Mouse (Mus musculus): ENCODE results near the gene Nsg1.
A peak's percentile ranks its signal among the peaks of the same experiment; 100 is the strongest.

The Nsg1 gene

GRCm38 (mm10) chr5:38140893-38141292 is 18.8 kb downstream of the Nsg1 start:
- no peak for DNase-seq (ENCODE audit: low spot score)

- DNase-seq (ENCODE audit: low spot score), result no peak
Observed at GRCm38 (mm10) chr5:38137163-38137562, 22.5 kb downstream of the Nsg1 start.

DNA sequence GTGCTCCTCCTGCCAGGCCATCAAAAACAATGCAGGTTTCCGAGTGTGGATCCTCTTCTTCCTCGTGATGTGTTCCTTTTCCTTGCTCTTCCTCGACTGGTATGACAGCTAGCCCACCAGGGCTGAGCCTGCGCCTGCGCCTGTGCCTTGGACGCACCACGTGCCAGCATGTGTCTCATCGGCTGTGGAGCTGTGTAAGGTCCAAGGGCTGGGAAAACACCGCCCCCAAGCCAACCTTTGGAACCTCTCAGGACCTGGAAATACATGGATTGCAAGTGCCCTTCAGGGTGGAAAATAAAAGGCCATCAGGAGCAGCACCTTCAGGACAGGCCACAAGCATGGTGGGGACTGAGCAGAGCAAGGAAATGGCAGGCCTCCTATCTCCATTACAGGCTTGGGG is 23.5 kb downstream of the Nsg1 start:
- DNase-seq (ENCODE audit: low spot score), result no peak

- no peak for DNase-seq (ENCODE audit: low spot score)
Observed at GRCm38 (mm10) chr5:38129339-38129738, 30.4 kb downstream of the Nsg1 start.

GRCm38 (mm10) chr5:38126519-38127306 is 33.0 kb downstream of the Nsg1 start:
- no peak for DNase-seq (ENCODE audit: low spot score)

- DNase-seq (ENCODE audit: low spot score), result no peak
Observed at GRCm38 (mm10) chr5:38121699-38122098, 38.0 kb downstream of the Nsg1 start.

DNA sequence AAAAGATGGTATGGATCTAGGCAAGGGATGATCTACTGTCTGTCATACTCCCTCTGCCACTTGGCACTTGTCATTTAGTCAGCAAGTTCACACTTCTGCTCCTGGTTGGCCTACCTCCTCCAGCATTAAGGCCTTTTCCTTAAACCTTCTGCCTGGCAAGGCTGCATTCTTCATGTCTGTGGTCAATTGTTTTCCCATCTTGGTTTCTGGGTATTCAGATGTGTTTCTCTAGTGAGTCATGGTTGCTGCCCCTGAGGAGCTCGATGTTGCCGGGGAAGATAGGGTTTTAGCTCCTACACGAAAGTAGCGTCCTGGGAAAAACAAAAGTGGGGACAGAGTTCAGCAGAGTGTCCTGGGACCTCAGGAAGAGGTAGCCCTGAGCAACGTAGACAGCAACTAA is 40.4 kb downstream of the Nsg1 start:
- no peak for DNase-seq (ENCODE audit: low spot score)

DNA sequence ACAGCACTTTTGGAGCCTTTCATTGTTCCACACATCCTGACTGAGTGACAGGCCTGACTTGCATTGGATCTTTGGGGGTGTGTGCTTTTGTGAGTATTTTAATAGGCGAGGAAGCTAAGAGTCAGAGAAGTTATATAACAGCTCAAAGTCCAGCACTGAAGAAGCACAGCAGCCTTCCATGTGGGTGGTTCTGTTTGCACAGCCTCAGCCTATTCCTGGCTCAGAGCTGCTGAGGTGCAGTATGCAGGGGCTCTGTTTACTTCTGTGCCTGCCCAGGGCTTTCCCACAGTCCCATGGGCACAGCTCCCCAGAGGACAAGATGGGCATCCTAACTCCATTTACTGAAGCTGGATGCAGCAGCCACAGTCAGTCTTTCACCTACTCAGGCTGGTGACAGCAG is 42.7 kb downstream of the Nsg1 start:
- no peak for DNase-seq (ENCODE audit: low spot score)

- DNase-seq (ENCODE audit: low spot score), result no peak
Observed at GRCm38 (mm10) chr5:38114526-38114925, 45.2 kb downstream of the Nsg1 start.

DNA sequence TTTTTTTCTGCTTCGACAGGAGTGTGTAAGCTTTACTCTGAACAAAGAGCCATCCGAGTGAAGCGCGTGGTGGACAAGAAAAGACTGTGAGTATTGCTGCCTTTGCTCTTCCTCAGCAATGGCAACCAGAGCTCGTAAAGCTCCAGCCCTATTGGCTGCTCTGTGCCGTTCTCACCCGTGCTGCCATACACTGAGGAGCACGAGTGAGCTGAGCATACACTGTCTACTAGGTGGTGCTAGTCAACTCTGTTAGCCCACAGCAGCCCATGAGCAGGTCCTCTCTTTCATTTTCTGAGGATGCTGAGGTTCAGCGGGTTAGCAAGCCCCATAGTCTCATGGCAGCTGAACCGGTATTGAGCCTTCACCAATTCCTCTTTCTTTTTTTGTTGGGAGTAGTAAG is 52.9 kb downstream of the Nsg1 start:
- DNase-seq (ENCODE audit: low spot score), result no peak

DNA sequence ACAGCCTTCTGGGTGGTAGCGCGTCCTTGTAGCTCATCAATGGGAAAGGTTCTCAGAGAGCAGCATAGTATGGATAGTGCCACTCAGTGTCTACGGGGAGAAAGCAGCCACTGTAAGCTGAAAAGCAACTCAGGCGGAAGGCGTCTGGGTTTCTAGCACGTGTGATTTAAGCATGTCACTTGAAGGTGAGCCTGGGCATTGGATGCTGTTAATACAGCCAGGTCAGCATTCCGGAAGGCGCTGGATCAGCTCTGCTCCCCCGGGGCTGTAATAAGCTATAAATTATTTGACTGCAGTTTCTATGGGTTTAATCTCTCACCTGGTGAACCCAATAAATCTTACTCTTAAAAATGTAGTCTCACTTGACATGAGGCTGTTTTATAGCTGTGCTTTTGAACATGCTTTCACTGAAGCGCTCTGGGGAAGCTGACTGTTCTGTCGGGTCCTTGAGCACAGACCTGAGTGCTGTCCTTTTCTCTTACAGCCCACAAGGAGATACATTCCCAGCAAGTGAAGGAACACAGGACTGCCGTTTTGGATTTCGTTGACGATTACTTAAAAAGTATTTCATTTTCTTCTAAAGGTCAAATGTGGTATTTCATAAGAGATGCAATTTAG is 53.5 kb downstream of the Nsg1 start:
- no peak for DNase-seq (ENCODE audit: low spot score)

GRCm38 (mm10) chr5:38102945-38103344 is 56.8 kb downstream of the Nsg1 start:
- DNase-seq (ENCODE audit: low spot score), result no peak

- no peak for DNase-seq (ENCODE audit: low spot score)
Observed at GRCm38 (mm10) chr5:38099139-38099676, 60.5 kb downstream of the Nsg1 start.

- peak; percentile 10 for DNase-seq (ENCODE audit: low spot score)
Observed at GRCm38 (mm10) chr5:38097501-38098093, 62.1 kb downstream of the Nsg1 start.

DNA sequence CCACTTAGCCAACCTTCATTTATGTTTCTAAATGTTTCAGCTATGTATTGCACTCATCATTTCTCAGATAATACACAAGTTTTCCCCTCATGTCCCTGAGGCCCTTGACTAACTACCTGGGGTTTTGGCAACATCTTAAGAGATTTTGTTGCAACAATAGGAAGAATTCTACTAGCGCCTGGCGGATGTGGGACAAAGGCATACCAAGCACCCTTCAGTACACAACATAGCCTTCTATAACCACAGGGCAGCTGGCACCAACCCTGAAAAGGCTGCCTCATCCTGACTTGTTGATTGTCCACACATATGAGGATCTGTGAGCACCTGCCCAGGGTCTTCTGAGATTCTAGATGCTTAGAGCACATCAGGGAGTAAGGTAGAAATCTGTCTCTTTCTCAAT is 65.4 kb downstream of the Nsg1 start:
- no peak for DNase-seq (ENCODE audit: low spot score)

- DNase-seq (ENCODE audit: low spot score), result no peak
Observed at GRCm38 (mm10) chr5:38091966-38092304, 67.8 kb downstream of the Nsg1 start.

DNA sequence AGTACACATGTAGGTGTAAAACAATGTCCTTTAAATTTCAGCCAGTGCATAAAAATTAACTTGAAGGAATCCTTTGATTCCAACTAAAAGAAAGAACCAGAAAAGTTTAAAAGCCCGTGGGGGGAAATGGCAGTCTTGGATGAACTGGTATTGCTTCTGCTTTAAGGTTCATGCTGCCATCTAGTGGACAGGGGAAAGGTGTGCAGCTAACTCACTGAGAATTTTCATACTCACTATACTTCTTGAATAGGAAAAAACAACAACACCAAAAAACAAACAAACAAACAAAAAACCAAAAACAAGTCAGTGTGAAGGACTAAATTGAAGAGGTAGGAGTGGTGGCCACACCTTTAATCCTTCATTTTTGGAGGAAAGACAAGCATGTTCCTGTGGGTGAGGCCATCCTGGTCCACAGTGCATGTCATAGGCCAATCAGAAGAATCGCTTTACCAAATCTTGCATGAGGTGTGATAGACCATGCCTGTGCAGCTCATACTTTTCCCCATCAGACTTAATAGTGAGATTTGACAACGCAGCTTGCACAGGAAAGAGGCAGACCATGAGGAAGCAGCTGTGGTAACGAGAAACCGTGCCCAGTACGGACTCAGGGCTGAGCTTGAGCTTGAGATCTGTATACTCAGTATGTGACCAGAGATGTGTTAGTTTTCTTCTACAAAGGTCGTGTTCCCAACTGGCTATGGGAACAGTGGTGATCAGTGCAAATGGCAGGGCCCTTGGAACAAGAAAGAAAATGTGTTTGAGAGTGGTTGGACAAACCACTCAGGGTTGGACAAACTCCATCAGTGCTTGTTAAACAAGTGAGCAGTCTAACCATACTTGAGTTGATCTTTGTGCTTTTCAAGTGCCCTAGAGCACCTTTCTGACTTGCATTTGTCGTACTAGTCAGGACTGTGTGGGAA is 68.4 kb downstream of the Nsg1 start:
- peak; percentile 57 for DNase-seq (ENCODE audit: low spot score)

DNA sequence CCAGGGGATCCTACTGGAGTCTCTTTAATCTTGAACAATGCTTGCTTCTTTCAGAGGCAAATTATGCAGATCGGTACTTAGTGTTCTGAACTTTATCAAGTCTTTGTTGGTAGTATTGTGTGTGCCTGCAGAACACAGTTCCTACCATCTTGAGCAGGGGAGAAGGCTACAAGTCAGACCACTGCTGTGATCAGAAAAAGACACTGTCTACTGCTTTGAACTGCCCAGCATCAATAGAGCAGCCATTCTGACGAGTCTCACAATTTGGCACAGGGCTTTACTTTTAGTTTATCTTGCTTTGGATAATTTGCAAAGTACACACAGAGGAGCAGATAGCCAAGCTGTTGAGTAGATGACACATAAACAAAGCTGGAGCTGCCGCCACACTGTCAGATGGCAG is 69.1 kb downstream of the Nsg1 start:
- DNase-seq (ENCODE audit: low spot score), result no peak

DNA sequence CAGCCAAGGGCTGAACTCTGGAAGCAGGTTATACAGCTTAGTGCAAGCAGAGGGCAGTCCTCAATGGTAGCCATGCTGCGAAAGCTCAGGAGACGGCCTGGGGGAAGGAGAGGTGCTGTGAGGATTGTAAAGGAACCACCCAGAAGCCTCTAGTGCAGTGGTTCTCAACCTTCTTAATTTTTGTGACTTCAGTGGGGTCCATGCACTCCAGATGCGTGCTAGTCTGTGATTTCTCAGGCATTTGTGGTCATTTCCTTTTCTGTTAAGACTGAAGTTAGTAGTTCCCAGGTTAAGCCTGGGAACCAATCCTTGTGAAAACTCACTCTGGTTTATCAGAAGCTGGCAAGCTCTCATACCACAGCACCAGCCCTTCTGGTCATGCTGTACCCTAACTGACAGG is 69.6 kb downstream of the Nsg1 start:
- DNase-seq (ENCODE audit: low spot score), result no peak
